Mouse (Mus musculus) adrenal gland, postnatal 25 days (tissue): ENCODE measurements around the gene Actg2. TPM values are rescaled to one million over a fixed set of nuclear protein-coding genes. Genes with fewer than 3 reads are reported as not detected.
A peak's percentile ranks its signal among the peaks of the same experiment; 100 is the strongest.

Experiments used
- DNase-seq: peaks from one replicate; pipeline ENCODE4 v3.0.0; 2021; ENCODE audit warnings: mixed read lengths
- total RNA-seq: library from RNA; stranded (reverse); gene quantifications from 2 replicates; pipeline ENCODE4 v1.2.3, GENCODE M21; 2021

Gene Actg2
- total RNA-seq, 1 experiment from 2014 or later: not detected

GRCm38 (mm10) chr6:83479193-83479592, 56.9 kb downstream of the Actg2 start:
- no peak for DNase-seq

DNA sequence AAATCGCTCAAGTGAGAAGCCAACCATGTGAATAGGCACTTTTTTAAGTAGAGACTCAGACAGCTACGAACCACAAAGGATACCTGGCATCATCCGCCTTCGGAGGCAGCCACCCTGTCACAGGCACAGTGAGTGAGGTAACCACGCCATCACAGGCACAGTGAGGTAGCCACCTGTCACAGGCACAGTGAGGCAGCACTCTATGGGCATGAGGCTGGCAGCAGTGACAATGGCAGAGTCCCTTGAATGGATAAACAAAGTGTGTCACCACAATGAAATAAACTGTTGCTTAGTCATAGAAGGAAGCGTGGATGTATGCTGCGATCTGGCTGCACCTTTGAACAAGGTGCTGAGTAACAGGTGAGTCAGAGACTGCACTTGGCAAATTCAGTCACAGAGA, 57.4 kb downstream of the Actg2 start:
- DNase-seq: no peak

DNA sequence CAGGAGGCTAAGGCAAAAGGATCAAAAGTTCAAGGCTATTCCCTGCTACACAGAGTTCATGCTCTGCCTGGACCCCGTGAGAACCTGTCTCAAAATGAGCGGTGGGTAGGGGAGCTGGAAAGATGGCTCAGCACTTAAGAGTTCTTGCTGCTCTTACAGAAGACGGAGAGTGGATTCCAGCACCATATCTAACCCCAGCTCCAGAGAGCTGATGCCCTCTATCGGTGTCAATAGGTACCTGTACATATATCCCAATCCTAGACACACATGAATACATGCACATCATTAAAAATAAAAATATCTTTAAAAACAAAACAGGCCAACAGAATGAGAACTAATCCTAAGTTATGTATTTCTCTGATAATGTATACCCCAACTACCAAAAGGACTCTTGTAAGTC, 57.8 kb downstream of the Actg2 start:
- DNase-seq: no peak

GRCm38 (mm10) chr6:83475431-83475830, 60.6 kb downstream of the Actg2 start:
- no peak for DNase-seq

GRCm38 (mm10) chr6:83473240-83473639, 62.8 kb downstream of the Actg2 start:
- DNase-seq: peak; percentile 70

- DNase-seq: no peak
These were observed 64.3 kb downstream of the Actg2 start for GRCm38 (mm10) chr6:83471739-83472138.

- no peak for DNase-seq
These were observed 72.1 kb downstream of the Actg2 start for GRCm38 (mm10) chr6:83464011-83464410.

Other genes with a start within 250 kb of the Actg2 start
- gene Mthfd2, start 210.4 kb downstream of the Actg2 start, total RNA-seq: 29.2 and 47.6 TPM in 2 replicates
- 81.3 and 81.9 TPM in 2 replicates for gene Mob1a, start 210.2 kb downstream of the Actg2 start, total RNA-seq
- 193 and 211 TPM in 2 replicates for gene Bola3, start 187.1 kb downstream of the Actg2 start, total RNA-seq
- gene Tet3, start 77.2 kb downstream of the Actg2 start, total RNA-seq: 38.5 and 52.6 TPM in 2 replicates
- 50.2 and 56.8 TPM in 2 replicates for gene Dguok, start 29.3 kb downstream of the Actg2 start, total RNA-seq
- 28.9 and 31.1 TPM in 2 replicates for gene Stambp, start 36.5 kb upstream of the Actg2 start, total RNA-seq
- gene Clec4f, start 119.9 kb upstream of the Actg2 start, total RNA-seq: not detected in 2 replicates
- not detected in 2 replicates for gene Cd207, start 141.6 kb upstream of the Actg2 start, total RNA-seq
- not detected in 2 replicates for gene Vax2, start 175.0 kb upstream of the Actg2 start, total RNA-seq
- gene Atp6v1b1, start 206.7 kb upstream of the Actg2 start, total RNA-seq: not detected in 2 replicates
- gene Ankrd53, start 226.4 kb upstream of the Actg2 start, total RNA-seq: 0.30 TPM in 1 of 2 replicates, not detected in the other
- 108 and 125 TPM in 2 replicates for gene Tex261, start 239.5 kb upstream of the Actg2 start, total RNA-seq